Mouse (Mus musculus) midbrain, embryonic 16.5 days (tissue): Measurements from ENCODE around the gene Dll4. TPM values are rescaled to one million over a fixed set of nuclear protein-coding genes. Genes with fewer than 3 reads are reported as not detected.

ENCODE experiments used
- ATAC-seq: fragments of 200-750 bp; cut with Nextera tagmentation; 2 replicates; pipeline ENCODE4 v1.8.0; 2017; ENCODE audit warnings: moderate TSS enrichment
- H3K27ac ChIP-seq: fragments of 300-500 bp; sonication (generic); 2 replicates; pipeline ENCODE4 v1.5.1; 2014; ENCODE audit warnings: mild to moderate bottlenecking, low read length, mixed read lengths
- H3K27me3 ChIP-seq: fragments of 300-500 bp; sonication (generic); 2 replicates; pipeline ENCODE4 v1.6.1; 2014; ENCODE audit warnings: low read depth, low read length, mixed read lengths; ENCODE audit not compliant: control insufficient read depth, insufficient read depth
- H3K36me3 ChIP-seq: fragments of 300-500 bp; sonication (generic); 2 replicates; pipeline ENCODE4 v1.6.1; 2014; ENCODE audit warnings: mild to moderate bottlenecking, low read length, moderate library complexity, mixed read lengths; ENCODE audit not compliant: control insufficient read depth, insufficient read depth
- H3K4me1 ChIP-seq: fragments of 300-500 bp; sonication (generic); 2 replicates; pipeline ENCODE4 v1.6.1; 2014; ENCODE audit warnings: mild to moderate bottlenecking, low read length, mixed read lengths; ENCODE audit not compliant: control insufficient read depth, insufficient read depth
- H3K4me2 ChIP-seq: fragments of 300-500 bp; sonication (generic); 2 replicates; pipeline ENCODE4 v1.6.1; 2014; ENCODE audit warnings: mild to moderate bottlenecking, low read length, mixed read lengths
- H3K4me3 ChIP-seq: fragments of 300-500 bp; sonication (generic); 2 replicates; pipeline ENCODE4 v1.5.1; 2014; ENCODE audit warnings: low read depth, mild to moderate bottlenecking, low read length, moderate library complexity, mixed read lengths
- H3K9ac ChIP-seq: fragments of 300-500 bp; sonication (generic); 2 replicates; pipeline ENCODE4 v1.6.1; 2014; ENCODE audit warnings: low read depth, low read length, mixed read lengths
- H3K9me3 ChIP-seq: fragments of 300-500 bp; sonication (generic); replicated peaks from 2 replicates; pipeline ENCODE4 v1.6.1; 2014; ENCODE audit warnings: mild to moderate bottlenecking, low read length, mixed read lengths; ENCODE audit not compliant: control insufficient read depth, poor library complexity, severe bottlenecking
- WGBS: fragments of 180-500 bp; shearing (Covaris S2); extraction: QIAGEN DNeasy Blood & Tissue Kit; methylation state at CpG from one replicate; pipeline ENCODE4 v1.1.7; 2014; 5-methylcytosine and 5-hydroxymethylcytosine counted together
- polyA plus RNA-seq: library from polyadenylated mRNA; unstranded; fragments of >200 nt; fragmentation: Nextera tagmentation; extraction: Ambion mirVana; gene quantifications from 2 replicates; pipeline ENCODE4 v1.2.1, GENCODE M21; 2015

Gene Dll4
- polyA plus RNA-seq, 1 experiment from 2014 or later = 4.4 TPM

DNA sequence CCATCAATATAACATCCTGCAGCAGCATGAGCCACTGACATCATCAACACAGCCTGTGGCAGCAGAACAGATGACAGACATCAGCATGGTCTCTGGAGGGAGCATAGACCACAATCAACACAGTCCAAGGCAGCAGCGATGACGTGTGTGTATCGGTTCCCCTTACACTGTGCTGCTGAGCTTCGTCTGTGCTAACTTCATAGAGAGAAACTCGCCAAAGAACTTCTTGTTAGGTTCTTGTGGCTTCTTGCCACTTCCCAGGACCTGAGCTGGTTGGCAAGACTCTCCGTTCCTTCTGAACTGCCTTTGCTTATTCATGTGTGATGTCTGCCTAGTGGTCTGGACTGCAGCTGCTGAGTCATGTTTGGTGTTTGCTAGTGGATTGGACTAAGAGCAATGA is 32.7 kb downstream of the Dll4 start:
- Histone ChIP-seq H3K27ac (no peak overlapping the region), H3K9ac (no peak overlapping the region), H3K9me3 (peaks cover 14% of the 10 kb centered on the region), H3K4me1 (no peaks in the 10 kb centered on the region), H3K4me3 (no peak overlapping the region), H3K4me2 (no peak overlapping the region), H3K36me3 (peaks cover 2% of the 10 kb centered on the region; the same call in 1 of the 2 replicates), H3K27me3 (no peaks in the 10 kb centered on the region)
- WGBS = 88% methylated on average over 6 of the region's 6 CpGs
- ATAC-seq = no peak

- WGBS = 90% methylated on average over 2 of the region's 2 CpGs
- ATAC-seq = no peak
- Histone ChIP-seq H3K9ac (no peak overlapping the region), H3K4me3 (no peak overlapping the region), H3K9me3 (peaks cover 14% of the 10 kb centered on the region), H3K36me3 (peaks cover 2% of the 10 kb centered on the region; the same call in 1 of the 2 replicates), H3K4me1 (no peaks in the 10 kb centered on the region), H3K27me3 (no peaks in the 10 kb centered on the region), H3K4me2 (no peak overlapping the region), H3K27ac (no peak overlapping the region)
Measured at GRCm38 (mm10) chr2:119359721-119360291, 34.2 kb downstream of the Dll4 start.

DNA sequence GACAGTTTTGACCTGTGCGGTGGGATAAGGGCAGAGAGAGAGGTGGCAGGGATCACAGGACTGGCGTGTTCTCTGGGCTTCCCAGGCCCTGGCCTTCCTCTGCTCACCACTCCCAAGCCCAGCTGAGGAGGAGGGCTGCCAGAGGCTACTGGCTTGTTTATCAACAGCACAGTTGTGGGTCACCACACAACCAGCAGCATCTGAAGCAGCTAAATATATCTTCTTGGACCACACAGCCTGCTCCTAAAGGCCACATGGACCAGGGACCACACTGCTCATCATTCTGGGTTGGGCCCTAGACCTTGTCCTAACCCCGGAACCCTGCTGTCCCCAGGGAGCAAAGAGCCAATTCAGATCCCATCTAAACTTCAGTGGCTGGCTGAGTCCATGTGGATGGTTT is 39.4 kb downstream of the Dll4 start:
- H3K27me3 ChIP-seq = no peaks in the 10 kb centered on the region
- ATAC-seq = no peak

GRCm38 (mm10) chr2:119367346-119367745 is 41.8 kb downstream of the Dll4 start:
- H3K9ac ChIP-seq = no peak overlapping the region
- no peak overlapping the region for H3K4me3 ChIP-seq
- no peaks in the 10 kb centered on the region for H3K4me1 ChIP-seq
- no peak for ATAC-seq
- 68% methylated on average over 3 of the region's 3 CpGs for WGBS
- H3K9me3 ChIP-seq = no peaks in the 10 kb centered on the region
- no peak overlapping the region for H3K4me2 ChIP-seq
- no peaks in the 10 kb centered on the region for H3K27me3 ChIP-seq
- peaks cover 6% of the 10 kb centered on the region; the same call in 1 of the 2 replicates for H3K36me3 ChIP-seq
- H3K27ac ChIP-seq = no peak overlapping the region

More for the DNA sequence above, 39.4 kb downstream of the Dll4 start:
- Histone ChIP-seq H3K9me3 (peaks cover 14% of the 10 kb centered on the region), H3K4me1 (no peaks in the 10 kb centered on the region), H3K36me3 (peaks cover 2% of the 10 kb centered on the region; the same call in 1 of the 2 replicates), H3K4me2 (no peak overlapping the region), H3K4me3 (no peak overlapping the region), H3K9ac (no peak overlapping the region), H3K27ac (no peak overlapping the region)
- WGBS = 93% methylated on average over 3 of the region's 3 CpGs

GRCm38 (mm10) chr2:119370116-119370515 is 44.5 kb downstream of the Dll4 start:
- Histone ChIP-seq H3K9me3 (no peaks in the 10 kb centered on the region), H3K27ac (no peak overlapping the region), H3K4me2 (no peak overlapping the region), H3K36me3 (peaks cover 12% of the 10 kb centered on the region; the same call in 1 of the 2 replicates), H3K27me3 (no peaks in the 10 kb centered on the region), H3K4me1 (no peaks in the 10 kb centered on the region), H3K9ac (no peak overlapping the region), H3K4me3 (no peak overlapping the region)
- no peak for ATAC-seq
- 97% methylated on average over 10 of the region's 10 CpGs for WGBS

GRCm38 (mm10) chr2:119377286-119377685 is 51.7 kb downstream of the Dll4 start:
- Histone ChIP-seq H3K4me3 (no peak overlapping the region), H3K4me2 (no peak overlapping the region), H3K27ac (no peak overlapping the region), H3K9me3 (no peaks in the 10 kb centered on the region), H3K36me3 (peaks cover 39% of the 10 kb centered on the region), H3K9ac (no peak overlapping the region), H3K27me3 (no peaks in the 10 kb centered on the region), H3K4me1 (no peaks in the 10 kb centered on the region)
- no peak for ATAC-seq
- WGBS = 70% methylated on average over 9 of the region's 9 CpGs

GRCm38 (mm10) chr2:119377826-119378225 is 52.2 kb downstream of the Dll4 start:
- no peaks in the 10 kb centered on the region for H3K4me1 ChIP-seq
- no peaks in the 10 kb centered on the region for H3K27me3 ChIP-seq
- WGBS = 68% methylated on average over 3 of the region's 3 CpGs
- H3K9ac ChIP-seq = no peak overlapping the region
- no peak for ATAC-seq
- H3K27ac ChIP-seq = no peak overlapping the region
- H3K4me2 ChIP-seq = no peak overlapping the region
- no peak overlapping the region for H3K4me3 ChIP-seq
- H3K36me3 ChIP-seq = peaks cover 39% of the 10 kb centered on the region
- no peaks in the 10 kb centered on the region for H3K9me3 ChIP-seq

GRCm38 (mm10) chr2:119379455-119379854 is 53.9 kb downstream of the Dll4 start:
- Histone ChIP-seq H3K36me3 (peaks cover 41% of the 10 kb centered on the region), H3K9ac (no peak overlapping the region), H3K27me3 (no peaks in the 10 kb centered on the region), H3K4me1 (no peaks in the 10 kb centered on the region), H3K4me3 (no peak overlapping the region), H3K27ac (no peak overlapping the region), H3K9me3 (no peaks in the 10 kb centered on the region), H3K4me2 (no peak overlapping the region)
- WGBS = 86% methylated on average over 3 of the region's 3 CpGs
- ATAC-seq = no peak
